Comparison of ENCODE assay signal across 13 mouse cellular contexts in the genomic region with DNA sequence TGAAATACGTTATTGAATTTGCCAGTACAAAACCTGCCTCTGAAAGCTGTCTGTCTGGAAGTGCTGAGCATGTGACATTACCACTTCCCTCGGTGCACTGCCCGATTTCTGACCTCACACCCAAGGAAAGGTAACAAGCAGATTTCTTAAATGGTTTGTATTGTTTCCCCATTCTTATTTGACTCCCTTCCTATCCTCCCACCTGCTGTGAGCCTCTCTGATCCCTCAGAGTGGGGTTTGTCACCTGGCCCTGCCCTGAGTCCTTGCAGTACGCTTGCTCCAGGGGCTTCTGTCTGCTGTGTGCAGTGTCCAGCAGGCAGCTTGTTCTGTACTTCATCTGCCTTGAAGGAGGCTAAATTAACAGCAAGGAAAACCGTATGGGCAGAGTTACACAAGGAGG. TPM values are rescaled to one million over a fixed set of nuclear protein-coding genes. Genes with fewer than 3 reads are reported as not detected.
"Had no signal": no experiment of that assay in that cellular context is flagged by ENCODE, and none has a peak within 500 bp of the region (broad histone marks: within the 10 kb centered on the region; RNA-seq: fewer than 3 reads in every experiment).

No protein-coding gene starts in this region.

- DNase-seq: lung, adult 18-20 months; lung, embryonic 14.5 days; lung, postnatal 10 days; lung, postnatal 4 days; right cerebral cortex, postnatal 14 days; thymus, adult 18-20 months; thymus, postnatal 14 days; thymus, postnatal 36 days had no signal

- ATAC-seq: midbrain, embryonic 13.5 days; midbrain, embryonic 15.5 days had no signal

RNA-seq across cellular contexts. Expression of gene Tmprss5, which starts 57.1 kb away (rescaled TPM):
- total RNA-seq: monocyte, adult 5-6 weeks; neutrophil, adult 5-6 weeks had no signal

RNA-seq across cellular contexts. Expression of gene Htr3b, which starts 59.2 kb away (rescaled TPM):
- total RNA-seq: midbrain, postnatal 0 days; monocyte, adult 5-6 weeks; neutrophil, adult 5-6 weeks had no signal
